Mouse (Mus musculus): ENCODE measurements around the gene Strip1.

DNA sequence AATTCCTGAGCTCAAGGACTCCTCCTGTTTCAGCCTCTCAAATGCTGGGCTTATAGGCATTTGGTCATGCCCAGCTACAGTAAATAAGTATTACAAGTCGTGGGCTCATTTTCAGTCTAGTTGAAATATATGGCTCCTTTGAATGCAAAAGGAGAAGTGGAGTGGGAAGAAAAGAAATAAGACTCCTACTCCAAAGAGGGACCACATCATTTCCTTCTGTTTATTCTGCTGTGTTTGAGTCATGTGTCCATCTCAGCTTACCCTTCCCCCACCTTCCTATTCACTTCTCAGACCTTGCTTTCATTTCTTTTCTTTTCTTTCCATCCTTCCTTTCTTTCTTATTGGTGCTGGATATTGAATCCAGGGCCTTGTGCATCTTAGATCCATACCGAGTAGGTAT, 40.0 kb upstream of the Strip1 start:
- TF ChIP-seq TAL1 (IDR thresholded peaks at IDR 0.05; ENCODE audit: low read length) (no peak), GATA1 (IDR thresholded peaks at IDR 0.05; ENCODE audit: low read length) (no peak)

Data from erythroblast, embryonic 14.5 days (primary cell).